ENCODE assay signal across 8 mouse cellular contexts in the genomic region with DNA sequence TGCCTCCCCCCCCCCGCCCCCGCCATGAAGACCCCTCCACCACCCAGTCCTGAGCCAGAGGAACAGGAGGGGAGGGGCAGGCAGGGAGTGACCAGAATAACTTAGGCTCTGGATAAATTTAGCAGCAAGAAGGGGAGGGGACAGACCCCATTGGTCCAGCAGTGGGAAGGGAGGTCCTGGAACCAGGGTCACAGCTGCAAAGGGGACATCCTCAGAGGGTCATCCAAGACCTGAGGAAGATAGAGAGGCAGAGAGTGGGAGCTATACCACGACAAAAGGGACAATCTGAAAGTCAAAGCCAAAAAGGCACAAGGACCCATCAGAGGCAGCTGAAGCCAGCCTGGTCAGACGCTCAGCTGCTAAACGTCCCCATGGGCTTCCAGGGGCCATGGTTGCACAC. TPM values are rescaled to one million over a fixed set of nuclear protein-coding genes. Genes with fewer than 3 reads are reported as not detected.
DNase-seq lines count a peak whose midpoint lies in the region; ATAC-seq lines count a peak whose summit lies in the region.
"Had no signal": no experiment of that assay in that cellular context is flagged by ENCODE, and none has a peak within 500 bp of the region (broad histone marks: within the 10 kb centered on the region; RNA-seq: fewer than 3 reads in every experiment).

Gene Hrc (plus strand): TSS at position 235 of the 400 bp plus-strand sequence.

- H3K4me3 ChIP-seq in embryonic facial prominence, embryonic 13.5 days, result peak within 1 kb of the TSS; percentile 58
- 0 out of 2 replicates have a peak within 1 kb of the TSS, but pooled peaks have one; percentile 52 for H3K4me3 ChIP-seq in forebrain, embryonic 13.5 days
- H3K4me3 ChIP-seq in heart, embryonic 15.5 days, result peak within 1 kb of the TSS; percentile 86
- H3K4me3 ChIP-seq in midbrain, embryonic 11.5 days (ENCODE audit: low read depth, low read length), result no peak within 1 kb of the TSS

- intact Hi-C loops in left cerebral cortex, postnatal 14 days (cut with DNase I), result no loop called here

- ATAC-seq in embryonic facial prominence, embryonic 13.5 days (ENCODE audit: insufficient number of reproducible peaks, insufficient read depth, low FRiP score, low TSS enrichment, low read depth), result no peak
- ATAC-seq in forebrain, embryonic 13.5 days, result no peak
- ATAC-seq in heart, embryonic 15.5 days (replicated peaks; ENCODE audit: insufficient number of reproducible peaks, insufficient read depth, low FRiP score, low read depth), result peak; percentile 67
- ATAC-seq in midbrain, embryonic 11.5 days (ENCODE audit: low FRiP score), result no peak
- no peak for ATAC-seq in activated CD4-positive, CD25-positive, alpha-beta regulatory T cell, adult 4 months

- no peaks in the 10 kb centered on the region for H3K9me3 ChIP-seq in embryonic facial prominence, embryonic 13.5 days
- H3K9me3 ChIP-seq in forebrain, embryonic 13.5 days (replicated peaks), result no peaks in the 10 kb centered on the region
- H3K9me3 ChIP-seq in heart, embryonic 15.5 days (replicated peaks), result no peaks in the 10 kb centered on the region
- no peaks in the 10 kb centered on the region for H3K9me3 ChIP-seq in midbrain, embryonic 11.5 days (ENCODE audit: control insufficient read depth, low read length)

- H3K4me1 ChIP-seq in embryonic facial prominence, embryonic 13.5 days, result peaks cover 60% of the 10 kb centered on the region
- peaks cover 37% of the 10 kb centered on the region for H3K4me1 ChIP-seq in forebrain, embryonic 13.5 days
- H3K4me1 ChIP-seq in heart, embryonic 15.5 days (replicated peaks), result peaks cover 70% of the 10 kb centered on the region
- H3K4me1 ChIP-seq in midbrain, embryonic 11.5 days (ENCODE audit: control insufficient read depth, insufficient read depth, low read length), result peaks cover 20% of the 10 kb centered on the region

- WGBS in embryonic facial prominence, embryonic 13.5 days, result 28% methylated on average over 5 of the region's 5 CpGs
- WGBS in forebrain, embryonic 13.5 days, result 32% methylated on average over 5 of the region's 5 CpGs
- WGBS in heart, embryonic 15.5 days, result 22% methylated on average over 5 of the region's 5 CpGs
- 38% methylated on average over 5 of the region's 5 CpGs for WGBS in midbrain, embryonic 11.5 days

- H3K36me3 ChIP-seq in embryonic facial prominence, embryonic 13.5 days, result 0 out of 2 replicates have a peak, but pooled peaks cover 3% of the 10 kb centered on the region
- H3K36me3 ChIP-seq in forebrain, embryonic 13.5 days (ENCODE audit: poor library complexity, severe bottlenecking), result no peaks in the 10 kb centered on the region
- no peaks in the 10 kb centered on the region for H3K36me3 ChIP-seq in heart, embryonic 15.5 days
- no peaks in the 10 kb centered on the region for H3K36me3 ChIP-seq in midbrain, embryonic 11.5 days (ENCODE audit: control insufficient read depth, insufficient read depth, low read length)

- peak within 1 kb of the TSS; percentile 94; the same call in 1 of the 2 replicates for H3K27ac ChIP-seq in embryonic facial prominence, embryonic 13.5 days
- H3K27ac ChIP-seq in forebrain, embryonic 13.5 days, result no peak within 1 kb of the TSS
- peak within 1 kb of the TSS; percentile 96 for H3K27ac ChIP-seq in heart, embryonic 15.5 days
- no peak within 1 kb of the TSS for H3K27ac ChIP-seq in midbrain, embryonic 11.5 days (ENCODE audit: low read depth, low read length)

- 0 out of 2 replicates have a peak, but pooled peaks cover 5% of the 10 kb centered on the region for H3K27me3 ChIP-seq in embryonic facial prominence, embryonic 13.5 days
- H3K27me3 ChIP-seq in forebrain, embryonic 13.5 days, result peaks cover 38% of the 10 kb centered on the region
- 0 out of 2 replicates have a peak, but pooled peaks cover 5% of the 10 kb centered on the region for H3K27me3 ChIP-seq in heart, embryonic 15.5 days
- no peaks in the 10 kb centered on the region; the same call in 1 of the 2 replicates for H3K27me3 ChIP-seq in midbrain, embryonic 11.5 days (ENCODE audit: control insufficient read depth, insufficient read depth, low read length)

- peak; percentile 81 for DNase-seq in midbrain, embryonic 11.5 days (ENCODE audit: low spot score, missing footprints)
- no peak for DNase-seq in right cerebral cortex, postnatal 36 days (ENCODE audit: low spot score in 2 of 2)
- DNase-seq in left cerebral cortex, postnatal 14 days (ENCODE audit: low spot score in 2 of 2), result no peak
- DNase-seq: cerebellum, postnatal 36 days had no signal

- H3K9ac ChIP-seq in embryonic facial prominence, embryonic 13.5 days, result peak within 1 kb of the TSS; percentile 81; the same call in 1 of the 2 replicates
- H3K9ac ChIP-seq in forebrain, embryonic 13.5 days, result no peak within 1 kb of the TSS
- peak within 1 kb of the TSS; percentile 85; the same call in 1 of the 2 replicates for H3K9ac ChIP-seq in heart, embryonic 15.5 days
- H3K9ac ChIP-seq in midbrain, embryonic 11.5 days (ENCODE audit: low read length), result no peak within 1 kb of the TSS

- H3K4me2 ChIP-seq in embryonic facial prominence, embryonic 13.5 days, result peak within 1 kb of the TSS; percentile 87
- peak within 1 kb of the TSS; percentile 95 for H3K4me2 ChIP-seq in forebrain, embryonic 13.5 days
- H3K4me2 ChIP-seq in heart, embryonic 15.5 days, result peak within 1 kb of the TSS; percentile 94
- H3K4me2 ChIP-seq in midbrain, embryonic 11.5 days, result peak within 1 kb of the TSS; percentile 93

RNA-seq across cellular contexts. Expression of gene Hrc, which starts in this region (rescaled TPM):
- 2.2 and 2.9 TPM in 2 replicates for polyA plus RNA-seq in embryonic facial prominence, embryonic 13.5 days (2015; fragmentation: Nextera tagmentation; extraction: Ambion mirVana)
- 0.06 TPM in 1 of 2 replicates, not detected in the other for polyA plus RNA-seq in forebrain, embryonic 13.5 days (2015; fragmentation: Nextera tagmentation; extraction: Ambion mirVana)
- 25.2 and 26.4 TPM in 2 replicates for polyA plus RNA-seq in heart, embryonic 15.5 days (2015; fragmentation: Nextera tagmentation; extraction: Ambion mirVana)
- polyA plus RNA-seq in midbrain, embryonic 11.5 days (2014; fragmentation: Nextera tagmentation; extraction: Ambion mirVana), result 0.11 and 0.19 TPM in 2 replicates
- total RNA-seq in left cerebral cortex, postnatal 14 days (2021), result 1 to 10 TPM in 1 of 2 experiments, under 1 TPM in 1; 0.99 to 1.2 TPM
- not detected for polyA plus RNA-seq in activated CD4-positive, CD25-positive, alpha-beta regulatory T cell, adult 4 months (2017; shearing (Covaris generic))

Comparison
In these comparisons a context has a peak if more than half of its experiments do, and no peak if none do; other contexts are left out.
1. Peak in DNase-seq and H3K4me2 ChIP-seq in midbrain, embryonic 11.5 days; RNA of the gene not detected or under 1 TPM.
2. H3K27ac ChIP-seq: peak in embryonic facial prominence, embryonic 13.5 days (single experiment) and heart, embryonic 15.5 days (single experiment); none in forebrain, embryonic 13.5 days (single experiment) and midbrain, embryonic 11.5 days (single experiment).
3. H3K9ac ChIP-seq: peak in embryonic facial prominence, embryonic 13.5 days (single experiment) and heart, embryonic 15.5 days (single experiment); none in forebrain, embryonic 13.5 days (single experiment) and midbrain, embryonic 11.5 days (single experiment).
4. Peak in every context shown above with its lines, with median percentiles within 50 percentile points of each other: H3K4me2 ChIP-seq.